Mouse (Mus musculus) intestine, postnatal 0 days (tissue): ENCODE measurements at regions not wholly inside any gene's neighbourhood (a gene's known extent, or its start where the extent isn't known, plus 50 kb on each side); places are given as distances from the start of the nearest gene placed in this dataset.

Source experiments
- ATAC-seq: fragments of 200-750 bp; cut with Nextera tagmentation; 2 replicates; pipeline ENCODE4 v1.8.0; 2017; ENCODE audit warnings: mild to moderate bottlenecking, moderate TSS enrichment, moderate library complexity
- H3K27ac ChIP-seq: fragments of 300-500 bp; sonication (generic); 2 replicates; pipeline ENCODE4 v1.5.1; 2014; ENCODE audit warnings: mild to moderate bottlenecking, low read depth, low read length, moderate library complexity
- H3K27me3 ChIP-seq: fragments of 300-500 bp; sonication (generic); replicated peaks from 2 replicates; pipeline ENCODE4 v1.6.1; 2014; ENCODE audit warnings: low read length, mixed read lengths; ENCODE audit not compliant: control insufficient read depth, insufficient read depth
- H3K36me3 ChIP-seq: fragments of 300-500 bp; sonication (generic); 2 replicates; pipeline ENCODE4 v1.6.1; 2014; ENCODE audit warnings: mild to moderate bottlenecking, moderate library complexity; ENCODE audit not compliant: control insufficient read depth, insufficient read depth
- H3K4me1 ChIP-seq: fragments of 300-500 bp; sonication (generic); replicated peaks from 2 replicates; pipeline ENCODE4 v1.6.1; 2014; ENCODE audit warnings: antibody characterized with exemption, low read length, mixed read lengths; ENCODE audit not compliant: control insufficient read depth, insufficient read depth
- H3K4me2 ChIP-seq: fragments of 300-500 bp; sonication (generic); replicated peaks from 2 replicates; pipeline ENCODE4 v1.6.1; 2014; ENCODE audit warnings: low read depth, mild to moderate bottlenecking, moderate library complexity
- H3K4me3 ChIP-seq: fragments of 300-500 bp; sonication (generic); 2 replicates; pipeline ENCODE4 v1.5.1; 2014; ENCODE audit warnings: low read depth, low read length
- H3K9ac ChIP-seq: fragments of 300-500 bp; sonication (generic); 2 replicates; pipeline ENCODE4 v1.6.1; 2014; ENCODE audit warnings: mild to moderate bottlenecking, low read depth, low read length
- H3K9me3 ChIP-seq: fragments of 300-500 bp; sonication (generic); 2 replicates; pipeline ENCODE4 v1.6.1; 2016; ENCODE audit warnings: mixed run types; ENCODE audit not compliant: control insufficient read depth
- CTCF ChIP-seq: sonication (generic); IDR thresholded peaks from 2 replicates; pipeline ENCODE4 v1.5.1; 2016; ENCODE audit warnings: low read depth, mild to moderate bottlenecking, control low read depth, antibody characterized with exemption, moderate library complexity
- WGBS: fragments of 180-500 bp; shearing (Covaris S2); extraction: QIAGEN DNeasy Blood & Tissue Kit; methylation state at CpG from one replicate; pipeline ENCODE4 v1.1.7; 2014; 5-methylcytosine and 5-hydroxymethylcytosine counted together

DNA sequence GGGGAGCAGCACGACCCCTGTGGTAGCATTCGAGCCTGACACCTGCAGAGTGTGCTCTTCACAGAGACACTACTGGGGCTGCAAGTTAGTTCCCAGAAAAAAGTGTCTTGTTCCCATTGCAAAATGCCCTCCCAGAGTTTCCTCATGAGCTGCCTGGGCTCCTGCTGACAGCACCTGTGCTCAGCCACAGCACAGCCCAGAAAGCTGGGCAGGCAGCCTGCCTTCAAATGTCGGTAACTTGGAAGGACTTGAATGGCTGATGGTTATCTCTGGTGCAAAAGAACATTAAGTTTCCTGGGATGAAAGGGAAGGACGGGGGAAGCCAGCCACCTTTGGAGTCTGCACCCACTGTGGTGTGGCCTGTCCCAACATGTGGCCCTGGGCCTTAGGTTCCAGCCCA is 126.2 kb downstream of the Bmp7 start:
- Histone ChIP-seq H3K36me3 (no peaks in the 10 kb centered on the region), H3K9ac (no peak overlapping the region), H3K4me1 (no peaks in the 10 kb centered on the region), H3K9me3 (no peaks in the 10 kb centered on the region), H3K4me3 (no peak overlapping the region), H3K27ac (no peak overlapping the region), H3K27me3 (no peaks in the 10 kb centered on the region), H3K4me2 (no peak overlapping the region)
- no peak for ATAC-seq
- WGBS = 54% methylated on average over 4 of the region's 4 CpGs
- no peak for TF ChIP-seq CTCF

DNA sequence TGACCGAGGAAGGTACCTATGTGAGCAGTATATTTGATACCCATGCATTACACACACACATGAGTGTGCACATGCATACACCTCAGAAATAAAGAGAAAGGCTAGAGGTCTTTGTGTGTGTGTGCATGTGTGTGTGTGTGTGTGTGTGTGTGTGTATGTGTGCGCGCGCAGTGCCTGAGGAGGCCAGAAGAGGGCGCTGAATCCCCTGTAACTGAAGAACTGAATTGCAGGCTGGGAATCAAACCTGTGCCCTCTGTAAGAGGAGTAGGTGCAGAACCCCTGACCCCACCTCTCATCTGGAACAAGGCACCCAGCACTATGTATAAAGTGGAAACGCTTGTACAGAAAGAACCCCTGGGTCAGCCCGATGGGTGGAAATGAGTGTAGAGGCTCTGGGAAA is 125.0 kb downstream of the Bmp7 start:
- Histone ChIP-seq H3K4me2 (no peak overlapping the region), H3K36me3 (no peaks in the 10 kb centered on the region), H3K4me3 (no peak overlapping the region), H3K9me3 (no peaks in the 10 kb centered on the region), H3K4me1 (no peaks in the 10 kb centered on the region), H3K27me3 (no peaks in the 10 kb centered on the region), H3K9ac (no peak overlapping the region), H3K27ac (no peak overlapping the region)
- no peak for ATAC-seq
- WGBS = 97% methylated on average over 7 of the region's 7 CpGs
- 0 out of 2 replicates have a peak, but pooled peaks have one; percentile 7 for TF ChIP-seq CTCF

DNA sequence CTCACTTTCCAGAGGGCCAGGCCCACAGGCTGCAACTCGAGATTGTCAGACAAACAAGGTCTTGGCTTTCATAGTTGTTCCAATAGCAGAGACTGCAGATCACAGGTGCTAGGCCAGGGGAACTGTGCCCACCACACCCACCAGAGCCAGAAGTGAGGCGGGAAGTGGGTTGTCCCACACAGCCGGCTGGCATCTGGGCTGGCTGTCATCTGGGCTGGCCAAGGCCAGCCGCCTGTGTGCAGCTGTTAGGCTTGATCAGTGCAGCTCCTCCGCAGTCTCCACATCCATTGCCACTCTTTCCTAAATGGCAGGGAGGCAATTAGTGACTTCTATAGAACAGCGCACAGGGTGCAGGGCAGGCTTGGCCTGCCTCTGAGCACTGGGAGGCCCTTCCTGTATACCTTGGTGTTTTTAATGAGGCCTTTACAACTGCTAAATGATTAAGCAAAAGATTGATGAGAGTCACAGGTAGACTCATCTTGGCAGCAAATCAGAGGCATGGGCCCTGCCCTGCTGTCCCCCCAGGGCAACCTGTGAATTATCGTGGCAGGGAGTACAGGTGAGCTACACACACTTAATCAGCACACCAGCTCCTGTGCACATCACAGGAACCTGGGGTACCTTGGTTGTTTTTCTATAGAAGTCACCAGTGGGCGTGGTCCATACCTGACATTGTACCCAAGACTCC is 122.9 kb downstream of the Bmp7 start:
- Histone ChIP-seq H3K4me3 (no peak overlapping the region), H3K9me3 (no peaks in the 10 kb centered on the region), H3K4me2 (no peak overlapping the region), H3K9ac (no peak overlapping the region), H3K27ac (no peak overlapping the region), H3K4me1 (no peaks in the 10 kb centered on the region), H3K36me3 (no peaks in the 10 kb centered on the region), H3K27me3 (no peaks in the 10 kb centered on the region)
- TF ChIP-seq CTCF = no peak
- 51% methylated on average over 8 of the region's 8 CpGs for WGBS
- ATAC-seq = no peak
